Mouse (Mus musculus) CD4-positive, CD25-positive, alpha-beta regulatory T cell, adult 4 months (primary cell): ENCODE measurements at regions not wholly inside any gene's neighbourhood (a gene's known extent, or its start where the extent isn't known, plus 50 kb on each side); places are given as distances from the start of the nearest gene placed in this dataset.
A peak's percentile ranks its signal among the peaks of the same experiment; 100 is the strongest.

Source experiments
- ATAC-seq: one replicate; pipeline ENCODE4 v1.8.0; 2017

- no peak for ATAC-seq
Measured at GRCm38 (mm10) chr4:95185113-95185915, 133.3 kb upstream of the Jun start.

- ATAC-seq, result no peak
Measured at GRCm38 (mm10) chr4:95185916-95186200, 133.8 kb upstream of the Jun start.

GRCm38 (mm10) chr4:95188107-95188506, 136.1 kb upstream of the Jun start:
- ATAC-seq, result peak; percentile 82

- no peak for ATAC-seq
Measured at GRCm38 (mm10) chr4:95191654-95192406, 139.8 kb upstream of the Jun start.

GRCm38 (mm10) chr4:95192562-95192961, 140.5 kb upstream of the Jun start:
- ATAC-seq, result no peak

- no peak for ATAC-seq
Measured at GRCm38 (mm10) chr4:95193028-95193427, 141.0 kb upstream of the Jun start.

GRCm38 (mm10) chr4:95193473-95193872, 141.5 kb upstream of the Jun start:
- ATAC-seq, result no peak

GRCm38 (mm10) chr4:95194621-95195455, 142.8 kb upstream of the Jun start:
- peak; percentile 53 for ATAC-seq

GRCm38 (mm10) chr4:95196106-95196505, 144.1 kb upstream of the Jun start:
- peak; percentile 38 for ATAC-seq

GRCm38 (mm10) chr4:95197077-95197711, 145.2 kb upstream of the Jun start:
- ATAC-seq, result no peak

GRCm38 (mm10) chr4:95199394-95199793, 147.4 kb upstream of the Jun start:
- ATAC-seq, result peak; percentile 1

- ATAC-seq, result no peak
Measured at GRCm38 (mm10) chr4:95200130-95200529, 148.1 kb upstream of the Jun start.

GRCm38 (mm10) chr4:95202478-95202877, 150.5 kb upstream of the Jun start:
- no peak for ATAC-seq

- no peak for ATAC-seq
Measured at GRCm38 (mm10) chr4:95203577-95203976, 151.6 kb upstream of the Jun start.

GRCm38 (mm10) chr4:95205372-95205771, 153.3 kb upstream of the Jun start:
- no peak for ATAC-seq

- ATAC-seq, result no peak
Measured at GRCm38 (mm10) chr4:95207783-95208182, 155.8 kb upstream of the Jun start.

- ATAC-seq, result no peak
Measured at GRCm38 (mm10) chr4:95208827-95209226, 156.8 kb upstream of the Jun start.

GRCm38 (mm10) chr4:95209322-95210119, 157.5 kb upstream of the Jun start:
- ATAC-seq, result no peak

- ATAC-seq, result no peak
Measured at GRCm38 (mm10) chr4:95212561-95212960, 160.5 kb upstream of the Jun start.

GRCm38 (mm10) chr4:95213026-95213425, 161.0 kb upstream of the Jun start:
- ATAC-seq, result no peak

GRCm38 (mm10) chr4:95214026-95214425, 162.0 kb upstream of the Jun start:
- ATAC-seq, result no peak

GRCm38 (mm10) chr4:95215187-95215586, 163.2 kb upstream of the Jun start:
- ATAC-seq, result peak; percentile 79
